Mouse (Mus musculus) C3H10T1/2 (cell line): ENCODE data around the gene Lgmn. TPM values are rescaled to one million over a fixed set of nuclear protein-coding genes. Genes with fewer than 3 reads are reported as not detected.

Experiments
- polyA plus RNA-seq, 2 experiments: library from polyadenylated mRNA; unstranded; fragments of >200 nt; fragmentation: generic; extraction: Trizol; gene quantifications; one replicate each; pipeline ENCODE4 v1.2.1; 2012; ENCODE audit warnings: missing spikeins in 2 of 2

Lgmn gene
- 10 to 100 TPM; 23.9 to 50.2 TPM for polyA plus RNA-seq

GRCm38 (mm10) chr12:102439632-102440023 is at the start of gene Lgmn:
Lgmn (minus strand) TSS chr12:102439813.

GRCm38 (mm10) chr12:102468894-102469764 is 29.5 kb upstream of the Lgmn start, which contains the start of gene Golga5:
Golga5 (plus strand) TSS chr12:102469135.

Other genes starting within 250 kb of the Lgmn start
- 1 to 10 TPM; 2.0 to 4.5 TPM for gene Rin3, start 156.8 kb downstream of the Lgmn start, polyA plus RNA-seq
- 1 to 10 TPM in 1 of 2 experiments, under 1 TPM in 1; 0.62 to 9.0 TPM for gene Golga5, start 29.3 kb upstream of the Lgmn start, polyA plus RNA-seq
- gene Chga, start 115.2 kb upstream of the Lgmn start, polyA plus RNA-seq, result not detected